Mouse (Mus musculus): ENCODE results near the gene Setd4. TPM values are rescaled to one million over a fixed set of nuclear protein-coding genes. Genes with fewer than 3 reads are reported as not detected.

Setd4 gene
- polyA plus RNA-seq (2012; fragmentation: generic; extraction: Trizol) = 6.2 TPM
- long read RNA-seq, experiment 1, partial matches to known transcripts = 1 of 8 reads
- long read RNA-seq, experiment 1, other reads (novel, unspliced or antisense) = 6 of 8 reads
- long read RNA-seq, experiment 2, partial matches to known transcripts = 1 of 20 reads
- long read RNA-seq, experiment 2, other reads (novel, unspliced or antisense) = 18 of 20 reads

- no peaks in the 10 kb centered on the region for H3K79me2 ChIP-seq (ENCODE audit: control insufficient read depth, insufficient read depth)
- H3K79me3 ChIP-seq (ENCODE audit: low read depth) = no peaks in the 10 kb centered on the region
- no peaks in the 10 kb centered on the region for H3K27me3 ChIP-seq (ENCODE audit: control insufficient read depth, insufficient read depth, insufficient read length)
- H3K36me3 ChIP-seq (ENCODE audit: control insufficient read depth, insufficient read depth) = no peaks in the 10 kb centered on the region
- no peak for TF ChIP-seq CTCF (IDR thresholded peaks at IDR 0.05; ENCODE audit: control insufficient read depth, insufficient read depth, insufficient read length)
- no peak for TF ChIP-seq MYOG (IDR thresholded peaks at IDR 0.05; ENCODE audit: control insufficient read depth, extremely low read depth, insufficient read length)
- TF ChIP-seq USF1 (IDR thresholded peaks at IDR 0.05; ENCODE audit: low read depth) = no peak
- TF ChIP-seq MAX (IDR thresholded peaks at IDR 0.05) = peak; percentile 56
- TF ChIP-seq CEBPB (IDR thresholded peaks at IDR 0.05; ENCODE audit: low read depth) = no peak
- TF ChIP-seq MYOD1 (IDR thresholded peaks at IDR 0.05; ENCODE audit: control insufficient read depth, insufficient read length, low read depth) = no peak
- TF ChIP-seq FOSL1 (IDR thresholded peaks at IDR 0.05; ENCODE audit: insufficient read depth, low read length, poor library complexity, severe bottlenecking) = no peak
- H3ac ChIP-seq (ENCODE audit: control insufficient read depth, insufficient read length, low read depth) = peak within 1 kb of the TSS; percentile 83
- peak within 1 kb of the TSS; percentile 34 for H3K4me3 ChIP-seq (ENCODE audit: insufficient read depth, poor library complexity, severe bottlenecking)
These were observed at the start of gene Setd4 for GRCm38 (mm10) chr16:93603439-93604212. Gene Setd4 (minus strand): TSS chr16:93604063.

- H3K79me3 ChIP-seq (ENCODE audit: low read depth) = no peaks in the 10 kb centered on the region
- H3K36me3 ChIP-seq (ENCODE audit: control insufficient read depth, insufficient read depth) = no peaks in the 10 kb centered on the region
- no peaks in the 10 kb centered on the region for H3K79me2 ChIP-seq (ENCODE audit: control insufficient read depth, insufficient read depth)
- TF ChIP-seq MYOG (IDR thresholded peaks at IDR 0.05; ENCODE audit: control insufficient read depth, extremely low read depth, insufficient read length) (no peak), MAX (IDR thresholded peaks at IDR 0.05) (no peak), USF1 (IDR thresholded peaks at IDR 0.05; ENCODE audit: low read depth) (no peak), FOSL1 (IDR thresholded peaks at IDR 0.05; ENCODE audit: insufficient read depth, low read length, poor library complexity, severe bottlenecking) (no peak), CTCF (IDR thresholded peaks at IDR 0.05; ENCODE audit: control insufficient read depth, insufficient read depth, insufficient read length) (no peak), CEBPB (IDR thresholded peaks at IDR 0.05; ENCODE audit: low read depth) (no peak), MYOD1 (IDR thresholded peaks at IDR 0.05; ENCODE audit: control insufficient read depth, insufficient read length, low read depth) (no peak)
- H3K4me3 ChIP-seq (ENCODE audit: insufficient read depth, poor library complexity, severe bottlenecking) = no peak overlapping the region
- H3K27me3 ChIP-seq (ENCODE audit: control insufficient read depth, insufficient read depth, insufficient read length) = peaks cover 4% of the 10 kb centered on the region
- H3ac ChIP-seq (ENCODE audit: control insufficient read depth, insufficient read length, low read depth) = no peak overlapping the region
These were observed 44.7 kb upstream of the Setd4 start for GRCm38 (mm10) chr16:93648441-93649183.

GRCm38 (mm10) chr16:93644006-93644405 lies 40.1 kb upstream of the Setd4 start:
- TF ChIP-seq USF1 (IDR thresholded peaks at IDR 0.05; ENCODE audit: low read depth) = no peak
- TF ChIP-seq MYOG (IDR thresholded peaks at IDR 0.05; ENCODE audit: control insufficient read depth, extremely low read depth, insufficient read length) = no peak
- no peak for TF ChIP-seq CTCF (IDR thresholded peaks at IDR 0.05; ENCODE audit: control insufficient read depth, insufficient read depth, insufficient read length)
- TF ChIP-seq CEBPB (IDR thresholded peaks at IDR 0.05; ENCODE audit: low read depth) = no peak
- no peak for TF ChIP-seq FOSL1 (IDR thresholded peaks at IDR 0.05; ENCODE audit: insufficient read depth, low read length, poor library complexity, severe bottlenecking)
- TF ChIP-seq MYOD1 (IDR thresholded peaks at IDR 0.05; ENCODE audit: control insufficient read depth, insufficient read length, low read depth) = no peak
- no peak for TF ChIP-seq MAX (IDR thresholded peaks at IDR 0.05)
- Histone ChIP-seq H3K79me3 (ENCODE audit: low read depth) (no peaks in the 10 kb centered on the region), H3K27me3 (ENCODE audit: control insufficient read depth, insufficient read depth, insufficient read length) (peaks cover 4% of the 10 kb centered on the region), H3K79me2 (ENCODE audit: control insufficient read depth, insufficient read depth) (no peaks in the 10 kb centered on the region), H3K36me3 (ENCODE audit: control insufficient read depth, insufficient read depth) (no peaks in the 10 kb centered on the region), H3K4me3 (ENCODE audit: insufficient read depth, poor library complexity, severe bottlenecking) (no peak overlapping the region), H3ac (ENCODE audit: control insufficient read depth, insufficient read length, low read depth) (no peak overlapping the region)

GRCm38 (mm10) chr16:93627761-93628400 lies 24.0 kb upstream of the Setd4 start, which contains the start of gene Gm5678:
Gene Gm5678 (plus strand): TSS chr16:93628097.
- no peaks in the 10 kb centered on the region for H3K79me2 ChIP-seq (ENCODE audit: control insufficient read depth, insufficient read depth)
- TF ChIP-seq MYOG (IDR thresholded peaks at IDR 0.05; ENCODE audit: control insufficient read depth, extremely low read depth, insufficient read length) (no peak), MAX (IDR thresholded peaks at IDR 0.05) (no peak), USF1 (IDR thresholded peaks at IDR 0.05; ENCODE audit: low read depth) (no peak), CEBPB (IDR thresholded peaks at IDR 0.05; ENCODE audit: low read depth) (no peak), MYOD1 (IDR thresholded peaks at IDR 0.05; ENCODE audit: control insufficient read depth, insufficient read length, low read depth) (no peak), FOSL1 (IDR thresholded peaks at IDR 0.05; ENCODE audit: insufficient read depth, low read length, poor library complexity, severe bottlenecking) (no peak), CTCF (IDR thresholded peaks at IDR 0.05; ENCODE audit: control insufficient read depth, insufficient read depth, insufficient read length) (no peak)
- no peak within 1 kb of the TSS for H3ac ChIP-seq (ENCODE audit: control insufficient read depth, insufficient read length, low read depth)
- no peaks in the 10 kb centered on the region for H3K36me3 ChIP-seq (ENCODE audit: control insufficient read depth, insufficient read depth)
- no peak within 1 kb of the TSS for H3K4me3 ChIP-seq (ENCODE audit: insufficient read depth, poor library complexity, severe bottlenecking)
- no peaks in the 10 kb centered on the region for H3K79me3 ChIP-seq (ENCODE audit: low read depth)
- H3K27me3 ChIP-seq (ENCODE audit: control insufficient read depth, insufficient read depth, insufficient read length) = no peaks in the 10 kb centered on the region

- Histone ChIP-seq H3K79me3 (ENCODE audit: low read depth) (no peaks in the 10 kb centered on the region), H3K79me2 (ENCODE audit: control insufficient read depth, insufficient read depth) (no peaks in the 10 kb centered on the region), H3K27me3 (ENCODE audit: control insufficient read depth, insufficient read depth, insufficient read length) (no peaks in the 10 kb centered on the region), H3ac (ENCODE audit: control insufficient read depth, insufficient read length, low read depth) (no peak overlapping the region), H3K4me3 (ENCODE audit: insufficient read depth, poor library complexity, severe bottlenecking) (no peak overlapping the region), H3K36me3 (ENCODE audit: control insufficient read depth, insufficient read depth) (no peaks in the 10 kb centered on the region)
- TF ChIP-seq MYOD1 (IDR thresholded peaks at IDR 0.05; ENCODE audit: control insufficient read depth, insufficient read length, low read depth) (no peak), MAX (IDR thresholded peaks at IDR 0.05) (no peak), CTCF (IDR thresholded peaks at IDR 0.05; ENCODE audit: control insufficient read depth, insufficient read depth, insufficient read length) (no peak), USF1 (IDR thresholded peaks at IDR 0.05; ENCODE audit: low read depth) (no peak), MYOG (IDR thresholded peaks at IDR 0.05; ENCODE audit: control insufficient read depth, extremely low read depth, insufficient read length) (no peak)
These were observed 22.9 kb upstream of the Setd4 start for GRCm38 (mm10) chr16:93626745-93627144.

Data from C2C12 (cell line).